Mouse (Mus musculus) heart, adult 8-10 months (tissue): Measurements from ENCODE around the gene Klhl36. TPM values are rescaled to one million over a fixed set of nuclear protein-coding genes. Genes with fewer than 3 reads are reported as not detected.

ENCODE experiments used
- total RNA-seq, 4 experiments: library from RNA; stranded (reverse); gene quantifications; 2 replicates each; pipeline ENCODE4 v1.2.4; 2022

The Klhl36 gene
- total RNA-seq, 4 experiments from 2014 or later, result 2.8 to 3.1 (median 2.9) TPM

Other genes starting within 250 kb of the Klhl36 start
- not detected for gene Adad2, start 249.5 kb upstream of the Klhl36 start, total RNA-seq
- gene Kcng4, start 226.6 kb upstream of the Klhl36 start, total RNA-seq, result under 1 TPM in 2 of 4 experiments, not detected in 2; 0.09 to 0.12 TPM
- 10 to 100 TPM; 22.2 to 32.4 (median 25.2) TPM for gene Wfdc1, start 195.9 kb upstream of the Klhl36 start, total RNA-seq
- gene Atp2c2, start 162.3 kb upstream of the Klhl36 start, total RNA-seq, result under 1 TPM in 1 of 4 experiments, not detected in 3; 0.11 TPM
- gene Tldc1, start 83.8 kb upstream of the Klhl36 start, total RNA-seq, result 10 to 100 TPM; 11.3 to 14.3 (median 12.1) TPM
- 10 to 100 TPM in 3 of 4 experiments, 1 to 10 TPM in 1; 9.6 to 26.9 (median 11.3) TPM for gene Cotl1, start 21.7 kb upstream of the Klhl36 start, total RNA-seq
- 10 to 100 TPM; 50.7 to 55.9 (median 53.9) TPM for gene Usp10, start 48.1 kb downstream of the Klhl36 start, total RNA-seq
- gene Gm20388, start 48.6 kb downstream of the Klhl36 start, total RNA-seq, result 1 to 10 TPM in 2 of 4 experiments, not detected in 2; 4.2 to 6.7 TPM
- gene Crispld2, start 130.2 kb downstream of the Klhl36 start, total RNA-seq, result 10 to 100 TPM; 20.9 to 28.7 (median 27.4) TPM
- gene Zdhhc7, start 239.2 kb downstream of the Klhl36 start, total RNA-seq, result 10 to 100 TPM; 33.5 to 40.0 (median 34.3) TPM